Mouse (Mus musculus) bone marrow, adult 2 months (tissue): ENCODE measurements at regions not wholly inside any gene's neighbourhood (a gene's known extent, or its start where the extent isn't known, plus 50 kb on each side); places are given as distances from the start of the nearest gene placed in this dataset.

Experiments
- CTCF ChIP-seq: fragments of 200-500 bp; IDR thresholded peaks from 2 replicates; pipeline ENCODE4 v1.5.1; 2011; ENCODE audit warnings: low read length, control low read depth; ENCODE audit not compliant: control insufficient read depth, insufficient read depth
- POLR2A ChIP-seq: fragments of 200-500 bp; IDR thresholded peaks from 2 replicates; pipeline ENCODE4 v1.6.1; 2011; ENCODE audit warnings: low read depth, mild to moderate bottlenecking, control low read depth, low read length, borderline replicate concordance; ENCODE audit not compliant: control insufficient read depth

- no peak for TF ChIP-seq CTCF
- no peak for TF ChIP-seq POLR2A
These were observed 150.6 kb upstream of the Pgrmc2 start for GRCm38 (mm10) chr3:41233439-41233838.
